Mouse (Mus musculus) bone marrow macrophage, adult 2 months (primary cell): ENCODE results near the gene Ssu72. TPM values are rescaled to one million over a fixed set of nuclear protein-coding genes. Genes with fewer than 3 reads are reported as not detected.

Experiments
- H3K27ac ChIP-seq: 2 replicates; pipeline ENCODE4 v1.5.1; 2012; ENCODE audit warnings: low read depth, low read length; ENCODE audit not compliant: insufficient read depth
- H3K4me1 ChIP-seq: 2 replicates; pipeline ENCODE4 v1.6.1; 2012; ENCODE audit warnings: low read length; ENCODE audit not compliant: control insufficient read depth, insufficient read depth
- H3K4me3 ChIP-seq: 2 replicates; pipeline ENCODE4 v1.5.1; 2012; ENCODE audit warnings: mild to moderate bottlenecking, low read length, moderate library complexity; ENCODE audit not compliant: insufficient read depth
- CTCF ChIP-seq: IDR thresholded peaks from 2 replicates; pipeline ENCODE4 v1.5.1; 2012; ENCODE audit warnings: low read depth, mild to moderate bottlenecking, low read length, moderate library complexity
- POLR2A ChIP-seq: IDR thresholded peaks from 2 replicates; pipeline ENCODE4 v1.6.1; 2012; ENCODE audit warnings: mild to moderate bottlenecking, low read depth, low read length, borderline replicate concordance
- polyA plus RNA-seq: library from polyadenylated mRNA; stranded (reverse); fragments of >200 nt; gene quantifications from 2 replicates; pipeline ENCODE4 v1.2.4, GENCODE M21; 2012; ENCODE audit not compliant: missing spikeins, insufficient read depth, insufficient read length

The Ssu72 gene
- polyA plus RNA-seq, 1 experiment = 107 TPM

- H3K27ac ChIP-seq = peak overlapping the region; percentile 38
Measured at GRCm38 (mm10) chr4:155759862-155760612, 55.4 kb downstream of the Ssu72 start.

GRCm38 (mm10) chr4:155760613-155761355, 56.2 kb downstream of the Ssu72 start, which contains the start of gene Atad3a:
Gene Atad3a (minus strand): TSS chr4:155761093.
- TF ChIP-seq CTCF (no peak), POLR2A (no peak)
- H3K27ac ChIP-seq = peak within 1 kb of the TSS; percentile 38
- H3K4me3 ChIP-seq = peak within 1 kb of the TSS; percentile 78
- H3K4me1 ChIP-seq = peaks cover 15% of the 10 kb centered on the region

More at GRCm38 (mm10) chr4:155759862-155760612, 55.4 kb downstream of the Ssu72 start:
- TF ChIP-seq CTCF (no peak), POLR2A (no peak)
- Histone ChIP-seq H3K4me1 (peaks cover 15% of the 10 kb centered on the region), H3K4me3 (peak overlapping the region; percentile 78)

GRCm38 (mm10) chr4:155761356-155762099, 56.9 kb downstream of the Ssu72 start:
- Histone ChIP-seq H3K27ac (peak overlapping the region; percentile 20; the same call in 1 of the 2 replicates), H3K4me3 (peak overlapping the region; percentile 71), H3K4me1 (peaks cover 15% of the 10 kb centered on the region)
- no peak; the same call in 1 of the 2 replicates for TF ChIP-seq POLR2A
- no peak for TF ChIP-seq CTCF

GRCm38 (mm10) chr4:155762357-155762756, 57.8 kb downstream of the Ssu72 start:
- TF ChIP-seq CTCF (no peak), POLR2A (no peak)
- Histone ChIP-seq H3K4me3 (no peak overlapping the region), H3K27ac (no peak overlapping the region), H3K4me1 (peaks cover 15% of the 10 kb centered on the region)

GRCm38 (mm10) chr4:155769496-155769879, 64.9 kb downstream of the Ssu72 start:
- Histone ChIP-seq H3K4me1 (peaks cover 5% of the 10 kb centered on the region; the same call in 1 of the 2 replicates), H3K4me3 (peak overlapping the region; percentile 73), H3K27ac (no peak overlapping the region)
- TF ChIP-seq POLR2A (no peak), CTCF (no peak)

- peaks cover 5% of the 10 kb centered on the region; the same call in 1 of the 2 replicates for H3K4me1 ChIP-seq
- H3K27ac ChIP-seq = peak overlapping the region; percentile 67
- H3K4me3 ChIP-seq = peak overlapping the region; percentile 73
- TF ChIP-seq POLR2A (no peak), CTCF (peak; percentile 69)
Measured at GRCm38 (mm10) chr4:155769880-155770512, 65.4 kb downstream of the Ssu72 start.

- Histone ChIP-seq H3K27ac (no peak overlapping the region), H3K4me3 (peak overlapping the region; percentile 73; the same call in 1 of the 2 replicates), H3K4me1 (peaks cover 7% of the 10 kb centered on the region)
- TF ChIP-seq POLR2A = no peak
- no peak for TF ChIP-seq CTCF
Measured at GRCm38 (mm10) chr4:155770626-155771025, 66.0 kb downstream of the Ssu72 start.

- no peak overlapping the region for H3K4me3 ChIP-seq
- no peak for TF ChIP-seq POLR2A
- no peak for TF ChIP-seq CTCF
- peaks cover 11% of the 10 kb centered on the region for H3K4me1 ChIP-seq
- H3K27ac ChIP-seq = no peak overlapping the region
Measured at GRCm38 (mm10) chr4:155771706-155772105, 67.1 kb downstream of the Ssu72 start.

GRCm38 (mm10) chr4:155772786-155773185, 68.2 kb downstream of the Ssu72 start:
- Histone ChIP-seq H3K4me3 (no peak overlapping the region), H3K27ac (no peak overlapping the region), H3K4me1 (peaks cover 14% of the 10 kb centered on the region)
- TF ChIP-seq CTCF = no peak
- no peak for TF ChIP-seq POLR2A
